Mouse (Mus musculus): ENCODE data around the gene Dlat. TPM values are rescaled to one million over a fixed set of nuclear protein-coding genes. Genes with fewer than 3 reads are reported as not detected.

Dlat gene
- 33.6 and 43.7 TPM in 2 replicates for polyA plus RNA-seq (2021; fragmentation: Nextera tagmentation)
- long read RNA-seq, experiment 1, full-length matches to known transcripts = 500 of 552 reads
- long read RNA-seq, experiment 1, partial matches to known transcripts = 26 of 552 reads
- long read RNA-seq, experiment 1, other reads (novel, unspliced or antisense) = 26 of 552 reads
- long read RNA-seq, experiment 2, full-length matches to known transcripts = 42 of 84 reads
- long read RNA-seq, experiment 2, partial matches to known transcripts = 21 of 84 reads
- long read RNA-seq, experiment 2, other reads (novel, unspliced or antisense) = 21 of 84 reads

DNA sequence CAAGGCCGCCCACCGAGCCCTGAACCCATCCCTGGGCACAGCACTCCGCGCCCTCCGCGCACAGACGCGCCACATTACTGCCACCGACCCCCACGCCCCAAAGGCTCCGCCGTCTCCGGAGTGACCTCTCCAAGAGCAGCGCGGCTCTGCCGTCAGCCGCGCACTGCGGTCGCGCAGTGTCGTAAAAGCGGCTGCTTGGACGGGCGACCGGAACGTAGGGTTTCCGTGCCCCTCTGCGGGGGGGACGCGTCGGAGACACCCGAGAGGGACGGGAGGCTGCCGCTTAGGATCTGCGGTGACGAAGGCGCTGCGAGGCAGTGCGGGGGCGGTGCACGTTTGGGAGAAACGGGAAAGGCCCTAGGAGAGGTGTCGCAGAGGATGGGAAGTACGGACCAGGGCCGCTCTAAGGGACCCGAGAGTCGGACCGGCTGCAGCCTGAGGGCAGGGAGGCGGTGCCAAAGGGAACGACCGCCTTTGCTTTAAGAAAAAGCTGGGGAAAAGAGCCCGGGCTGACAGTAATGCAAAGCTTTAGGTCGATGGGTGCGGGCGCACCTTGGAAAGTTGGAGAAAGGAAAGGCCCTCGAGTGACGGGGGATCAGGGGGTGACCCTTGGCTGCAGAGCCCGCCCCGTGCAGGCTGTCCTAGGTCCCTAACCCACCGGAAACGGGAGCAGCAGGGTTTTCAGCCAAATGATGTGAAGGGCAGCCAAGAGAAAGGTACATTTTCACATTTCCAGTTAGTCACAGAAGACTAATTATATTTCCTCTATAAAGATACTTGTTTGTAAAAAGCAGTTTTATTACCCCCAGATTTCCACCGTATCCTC, at the start of gene Dlat:
Gene Dlat (minus strand): TSS at position 389 of the 826 bp plus-strand sequence.

DNA sequence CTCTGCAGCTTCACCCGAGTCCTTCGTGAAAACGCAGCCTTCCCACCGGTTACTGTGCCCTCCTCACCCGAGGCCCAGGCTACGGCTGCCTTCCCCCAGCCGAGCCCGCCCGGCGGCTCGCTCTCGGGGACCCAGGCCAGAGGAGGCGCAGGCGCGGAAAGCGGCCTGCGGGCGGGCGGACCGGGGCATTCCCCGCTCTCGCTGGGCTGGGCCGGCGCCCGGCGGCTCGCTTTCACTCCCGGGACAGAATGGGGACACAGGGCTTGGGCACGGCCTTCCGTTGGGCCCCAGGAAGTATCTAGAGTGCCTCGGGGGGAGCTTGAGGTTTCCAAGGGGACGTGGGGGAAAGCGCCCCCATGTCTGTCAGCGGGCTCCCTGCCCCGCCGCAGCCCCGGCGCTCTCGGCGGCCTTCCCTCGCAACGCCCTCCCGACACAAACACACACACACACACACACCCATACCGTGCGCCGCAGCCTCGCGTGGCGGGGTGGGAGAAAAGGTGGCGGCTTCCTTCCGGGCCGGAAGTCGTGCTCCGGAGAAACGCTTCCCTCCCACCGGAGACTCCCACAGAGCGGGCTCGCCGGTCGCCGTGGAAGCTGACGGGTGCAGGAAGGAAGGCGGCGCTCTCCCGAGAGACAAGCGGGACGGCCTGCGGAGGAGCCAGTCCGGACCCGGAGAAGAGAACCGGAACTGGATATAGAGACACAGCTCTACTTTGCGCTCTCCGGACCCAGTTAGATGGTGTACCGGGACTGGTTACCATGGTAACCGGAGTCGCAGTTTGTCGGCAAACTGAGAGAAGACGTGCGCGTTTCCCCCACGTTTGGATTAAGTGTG, 42.6 kb downstream of the Dlat start, which contains the start of the genes Pih1d2 and Nkapd1:
Gene Pih1d2 (plus strand): TSS at position 556 of the 838 bp plus-strand sequence.
Gene Nkapd1 (minus strand): TSS at position 699 of the 838 bp plus-strand sequence.

GRCm38 (mm10) chr9:50603189-50603997, 56.2 kb downstream of the Dlat start, which contains the start of the genes Sdhd and Timm8b:
Sdhd (minus strand) TSS chr9:50603812.
Timm8b (plus strand) TSS chr9:50603910.

Other genes with a start within 250 kb of the Dlat start
- 0.13 TPM in 1 of 2 replicates, not detected in the other for gene Plet1, start 165.3 kb downstream of the Dlat start, polyA plus RNA-seq (2021; fragmentation: Nextera tagmentation)
- gene Pts, start 131.1 kb downstream of the Dlat start, polyA plus RNA-seq (2021; fragmentation: Nextera tagmentation) = 97.6 and 116 TPM in 2 replicates
- 64.3 and 75.2 TPM in 2 replicates for gene Il18, start 105.0 kb downstream of the Dlat start, polyA plus RNA-seq (2021; fragmentation: Nextera tagmentation)
- 3.0 and 3.4 TPM in 2 replicates for gene Bco2, start 104.6 kb downstream of the Dlat start, polyA plus RNA-seq (2021; fragmentation: Nextera tagmentation)
- gene Tex12, start 98.5 kb downstream of the Dlat start, polyA plus RNA-seq (2021; fragmentation: Nextera tagmentation) = not detected in 2 replicates
- gene Sdhd, start 56.0 kb downstream of the Dlat start, polyA plus RNA-seq (2021; fragmentation: Nextera tagmentation) = 115 and 194 TPM in 2 replicates
- 965 and 1,199 TPM in 2 replicates for gene Timm8b, start 55.9 kb downstream of the Dlat start, polyA plus RNA-seq (2021; fragmentation: Nextera tagmentation)
- 3.0 and 4.5 TPM in 2 replicates for gene Pih1d2, start 42.5 kb downstream of the Dlat start, polyA plus RNA-seq (2021; fragmentation: Nextera tagmentation)
- gene Nkapd1, start 42.3 kb downstream of the Dlat start, polyA plus RNA-seq (2021; fragmentation: Nextera tagmentation) = 12.1 and 20.2 TPM in 2 replicates
- 31.7 and 38.1 TPM in 2 replicates for gene Dixdc1, start 79.7 kb upstream of the Dlat start, polyA plus RNA-seq (2021; fragmentation: Nextera tagmentation)
- gene 2310030G06Rik, start 86.8 kb upstream of the Dlat start, polyA plus RNA-seq (2021; fragmentation: Nextera tagmentation) = 3.6 and 5.2 TPM in 2 replicates
- gene Cryab, start 91.5 kb upstream of the Dlat start, polyA plus RNA-seq (2021; fragmentation: Nextera tagmentation) = 295 and 350 TPM in 2 replicates
- 3.8 and 3.9 TPM in 2 replicates for gene Hspb2, start 92.6 kb upstream of the Dlat start, polyA plus RNA-seq (2021; fragmentation: Nextera tagmentation)
- gene Fdxacb1, start 108.5 kb upstream of the Dlat start, polyA plus RNA-seq (2021; fragmentation: Nextera tagmentation) = 3.6 and 5.7 TPM in 2 replicates
- gene Alg9, start 115.2 kb upstream of the Dlat start, polyA plus RNA-seq (2021; fragmentation: Nextera tagmentation) = 7.0 and 20.0 TPM in 2 replicates
- 96.7 and 104 TPM in 2 replicates for gene 1110032A03Rik, start 115.7 kb upstream of the Dlat start, polyA plus RNA-seq (2021; fragmentation: Nextera tagmentation)
- 5.8 and 6.0 TPM in 2 replicates for gene Ppp2r1b, start 185.5 kb upstream of the Dlat start, polyA plus RNA-seq (2021; fragmentation: Nextera tagmentation)

Data from left cerebral cortex, adult 6 months (tissue).